Mouse (Mus musculus) CH12F3 (cell line): ENCODE measurements around the gene Avpr1b.
"Not testable (repeated sequence)": the region's sequence is repeated elsewhere in the genome, so short reads cannot be mapped to it uniquely, and the experiment has no call there.

Experiments used
- in situ Hi-C: fragments of 300-500 bp; cut with MboI; formaldehyde crosslinking; loops from 2 replicates; pipeline ENCODE4 v1.14.3; 2020; ENCODE audit warnings: low sequenced_read_pairs

Avpr1b gene

GRCm38 (mm10) chr1:131598905-131599304 lies at the start of gene Avpr1b:
Gene Avpr1b, plus strand, starts transcription at chr1:131599239.
- in situ Hi-C loops = no loop called here

GRCm38 (mm10) chr1:131551956-131552355 lies 47.1 kb upstream of the Avpr1b start:
- in situ Hi-C loops = loop anchor here (10.0 kb wide), 1 partner anchor 267 kb away; no protein-coding TSS in a partner anchor

- in situ Hi-C loops = loop anchor here (10.0 kb wide), 1 partner anchor 269 kb away; no protein-coding TSS in a partner anchor
Measured at GRCm38 (mm10) chr1:131553428-131553827, 45.6 kb upstream of the Avpr1b start.

- in situ Hi-C loops = loop anchor here (10.0 kb wide), 1 partner anchor 270 kb away; no protein-coding TSS in a partner anchor
Measured at GRCm38 (mm10) chr1:131555042-131555812, 43.8 kb upstream of the Avpr1b start.

- in situ Hi-C loops = no loop called here
Measured at GRCm38 (mm10) chr1:131560500-131560899, 38.5 kb upstream of the Avpr1b start.

GRCm38 (mm10) chr1:131562081-131562480 lies 37.0 kb upstream of the Avpr1b start:
- in situ Hi-C loops = no loop called here

GRCm38 (mm10) chr1:131566056-131566455 lies 33.0 kb upstream of the Avpr1b start:
- in situ Hi-C loops = not testable (repeated sequence)

- in situ Hi-C loops = no loop called here
Measured at GRCm38 (mm10) chr1:131569721-131570120, 29.3 kb upstream of the Avpr1b start.

- in situ Hi-C loops = no loop called here
Measured at GRCm38 (mm10) chr1:131570391-131570790, 28.6 kb upstream of the Avpr1b start.

- in situ Hi-C loops = no loop called here
Measured at GRCm38 (mm10) chr1:131573721-131574120, 25.3 kb upstream of the Avpr1b start.

GRCm38 (mm10) chr1:131578943-131579680 lies 19.9 kb upstream of the Avpr1b start:
- in situ Hi-C loops = no loop called here

- in situ Hi-C loops = no loop called here
Measured at GRCm38 (mm10) chr1:131580389-131580788, 18.6 kb upstream of the Avpr1b start.

GRCm38 (mm10) chr1:131583598-131583997 lies 15.4 kb upstream of the Avpr1b start:
- in situ Hi-C loops = no loop called here

GRCm38 (mm10) chr1:131586836-131587235 lies 12.2 kb upstream of the Avpr1b start:
- in situ Hi-C loops = no loop called here

GRCm38 (mm10) chr1:131600314-131600713 lies 1.3 kb downstream of the Avpr1b start:
- in situ Hi-C loops = loop anchor here (10.0 kb wide), 1 partner anchor 164 kb away; no protein-coding TSS in a partner anchor

GRCm38 (mm10) chr1:131606719-131607118 lies 7.7 kb downstream of the Avpr1b start:
- in situ Hi-C loops = loop anchor here (10.0 kb wide), 1 partner anchor 158 kb away; no protein-coding TSS in a partner anchor

- in situ Hi-C loops = no loop called here
Measured at GRCm38 (mm10) chr1:131612556-131613155, 13.6 kb downstream of the Avpr1b start.

- in situ Hi-C loops = no loop called here
Measured at GRCm38 (mm10) chr1:131613361-131614133, 14.5 kb downstream of the Avpr1b start.

GRCm38 (mm10) chr1:131614641-131615040 lies 15.6 kb downstream of the Avpr1b start:
- in situ Hi-C loops = no loop called here

GRCm38 (mm10) chr1:131616131-131616530 lies 17.1 kb downstream of the Avpr1b start:
- in situ Hi-C loops = no loop called here
